Mouse (Mus musculus): ENCODE measurements around the gene Rtl4.
A peak's percentile ranks its signal among the peaks of the same experiment; 100 is the strongest.

The Rtl4 gene

DNA sequence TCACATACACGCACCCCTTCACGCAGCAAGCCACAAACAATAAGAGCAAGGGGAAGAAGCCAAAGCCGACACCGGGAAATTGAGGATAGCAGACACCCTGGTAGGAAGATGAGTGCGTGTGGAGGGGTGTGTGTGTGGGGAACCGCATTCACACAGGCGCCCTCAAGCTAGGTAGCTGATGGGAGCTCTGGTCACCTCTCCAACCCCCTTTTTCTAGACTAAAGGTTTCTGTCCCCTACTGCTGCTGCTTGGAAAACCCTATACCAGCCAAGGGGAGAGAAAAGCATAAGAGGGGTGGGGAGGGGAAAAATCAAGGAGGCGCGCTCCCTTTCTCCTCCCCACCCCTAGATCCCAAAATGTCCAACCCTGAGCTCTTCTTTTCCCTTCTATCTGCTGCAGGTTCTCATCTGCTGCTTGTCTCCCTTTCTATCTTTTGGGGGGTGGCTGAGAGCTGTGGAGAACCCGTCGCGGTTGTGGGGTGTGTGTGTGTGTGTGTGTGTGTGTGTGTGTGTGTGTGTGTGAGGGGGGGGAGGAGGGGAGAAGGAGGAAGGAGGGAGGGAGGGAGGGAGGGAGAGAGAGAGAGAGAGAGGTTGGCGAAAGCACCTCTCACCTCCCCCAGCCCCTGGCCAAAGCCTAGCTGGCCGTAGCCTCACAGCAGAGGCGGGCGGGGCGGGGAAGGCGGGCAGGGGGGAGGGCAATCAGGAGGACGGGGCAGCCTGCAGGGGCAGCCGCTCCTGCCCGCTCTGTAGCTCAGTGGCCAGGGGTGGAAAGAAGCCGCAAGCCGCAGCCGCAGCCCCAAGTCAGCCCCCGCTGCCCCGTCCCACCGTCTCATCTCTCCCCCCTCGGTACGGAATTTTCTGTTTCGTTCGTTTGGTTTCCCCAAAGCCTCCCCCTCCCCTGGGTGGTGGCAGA lies at the start of gene Rtl4:
TSS of gene Rtl4 (plus strand) at position 701 of the 912 bp plus-strand sequence.
- peak; percentile 6 for DNase-seq (ENCODE audit: low spot score)

DNA sequence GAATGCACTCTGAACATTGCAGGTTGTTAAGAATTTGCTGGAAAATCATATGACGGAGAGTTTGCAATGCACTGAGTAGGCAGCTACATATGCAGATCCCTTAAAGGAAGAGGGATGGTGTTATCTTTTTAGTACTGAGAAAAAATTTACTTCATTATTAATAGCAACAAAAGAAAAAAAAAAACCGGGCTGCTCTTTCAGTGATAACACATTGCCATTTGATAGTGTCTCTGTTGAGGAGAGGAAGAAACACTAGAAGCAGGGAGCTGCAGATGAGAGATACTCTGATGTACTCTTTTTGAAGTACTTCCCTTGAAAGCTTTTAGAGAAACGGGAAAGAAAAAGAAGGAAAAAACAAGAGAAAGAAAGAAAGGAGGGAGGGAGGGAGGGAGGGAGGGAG lies 44.0 kb upstream of the Rtl4 start:
- no peak for DNase-seq (ENCODE audit: low spot score)

DNA sequence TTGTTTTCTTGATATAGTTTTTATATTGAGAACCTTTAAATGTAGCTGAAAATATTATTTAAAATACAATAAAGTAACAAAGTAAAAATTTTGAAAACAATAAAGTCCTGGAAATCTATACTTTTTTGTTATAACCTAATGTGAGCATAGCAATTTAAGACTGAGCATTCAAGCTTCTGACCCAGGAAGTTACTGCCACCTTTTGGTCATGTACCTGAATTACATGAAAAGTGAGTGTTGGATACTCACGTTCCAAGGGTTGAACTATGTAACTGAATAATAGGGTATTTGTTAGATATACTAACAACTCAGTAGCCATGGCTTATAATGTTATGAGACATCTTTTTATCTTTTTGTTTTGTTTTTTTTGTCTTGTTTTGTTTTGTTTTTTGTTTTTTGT lies 43.3 kb upstream of the Rtl4 start:
- no peak for DNase-seq (ENCODE audit: low spot score)

DNA sequence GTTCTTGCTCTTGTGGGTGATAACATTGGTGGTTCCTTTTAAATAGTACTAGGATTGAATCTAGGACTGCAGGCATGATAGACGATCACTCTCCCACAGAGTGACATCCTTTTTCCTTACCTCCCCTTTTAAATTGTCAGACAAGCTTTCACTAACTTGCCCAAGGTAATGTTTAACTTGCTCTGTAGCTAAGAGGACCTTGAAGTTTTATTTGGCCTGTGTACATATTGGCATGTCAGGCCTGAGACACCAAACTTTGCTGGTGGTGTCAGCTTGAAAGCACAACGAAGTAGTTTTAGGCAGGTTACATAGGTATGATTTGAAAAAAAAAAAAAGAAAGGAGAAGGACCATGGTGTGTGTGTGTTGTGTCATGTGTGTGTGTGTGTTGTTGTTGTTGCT lies 36.5 kb upstream of the Rtl4 start:
- no peak for DNase-seq (ENCODE audit: low spot score)

DNA sequence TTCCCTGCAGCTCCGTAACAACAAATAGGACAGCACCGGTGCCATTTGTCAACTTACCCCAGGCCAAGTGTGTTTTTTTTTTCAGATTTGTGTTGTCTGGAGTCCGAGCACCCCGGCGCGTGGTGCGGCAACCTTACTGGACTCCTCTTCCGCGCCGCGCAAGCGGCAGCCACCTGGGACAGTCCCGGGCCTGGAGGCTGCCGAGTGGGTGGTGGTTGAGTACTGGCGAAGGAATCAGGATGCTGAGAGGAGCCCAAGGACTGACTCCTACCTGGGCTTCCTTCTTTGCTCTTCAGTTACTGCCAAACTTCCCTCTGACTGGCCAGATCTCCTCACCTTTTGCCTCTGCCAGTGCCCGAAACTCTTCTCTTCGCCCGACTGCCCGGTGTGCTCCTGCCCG lies 965 bp upstream of the Rtl4 start:
- no peak for DNase-seq (ENCODE audit: low spot score)

DNA sequence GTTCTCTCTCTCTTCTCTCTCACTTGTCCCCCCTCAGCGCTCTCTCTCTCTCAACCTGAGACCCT lies 733 bp upstream of the Rtl4 start, which contains the start of gene Trpc5:
TSS of gene Trpc5 (minus strand) at position 39 of the 65 bp plus-strand sequence.
- DNase-seq (ENCODE audit: low spot score): no peak

DNA sequence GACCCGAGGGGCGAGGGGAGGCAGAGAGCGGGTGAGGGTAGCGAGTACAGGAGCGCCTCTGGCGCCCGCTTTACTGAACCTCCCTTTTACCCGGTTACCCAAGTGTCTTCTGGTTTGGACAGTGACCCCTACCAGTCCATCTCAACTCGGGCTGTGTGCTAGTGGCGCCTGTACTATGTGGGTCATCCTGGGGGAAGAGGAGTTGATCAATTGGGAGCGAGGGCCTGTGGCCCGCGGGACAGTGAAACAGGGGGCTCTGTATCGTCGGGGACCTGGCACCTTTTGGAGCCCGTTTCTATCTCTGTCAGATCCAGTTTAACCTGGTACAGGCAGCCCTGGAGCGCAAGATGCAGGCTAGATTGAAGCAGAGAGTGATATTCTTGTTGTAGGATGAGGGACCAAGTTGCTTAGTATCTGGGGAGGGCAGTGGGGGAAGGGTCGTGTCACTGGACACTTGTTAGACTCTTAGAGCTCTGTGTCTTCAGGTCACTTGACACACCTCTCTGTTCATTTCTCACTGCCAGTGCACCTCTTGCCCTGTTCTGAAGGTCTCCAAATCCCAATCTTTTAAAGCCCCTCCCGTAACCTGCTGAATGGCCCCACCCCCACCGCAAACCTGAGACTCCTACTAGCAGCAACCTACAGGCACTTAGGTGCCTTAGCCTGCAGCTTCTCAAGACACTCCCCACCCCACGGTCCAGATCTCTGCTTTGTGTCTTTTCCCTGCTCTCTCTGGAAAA lies 582 bp downstream of the Rtl4 start:
- DNase-seq (ENCODE audit: low spot score): no peak

DNA sequence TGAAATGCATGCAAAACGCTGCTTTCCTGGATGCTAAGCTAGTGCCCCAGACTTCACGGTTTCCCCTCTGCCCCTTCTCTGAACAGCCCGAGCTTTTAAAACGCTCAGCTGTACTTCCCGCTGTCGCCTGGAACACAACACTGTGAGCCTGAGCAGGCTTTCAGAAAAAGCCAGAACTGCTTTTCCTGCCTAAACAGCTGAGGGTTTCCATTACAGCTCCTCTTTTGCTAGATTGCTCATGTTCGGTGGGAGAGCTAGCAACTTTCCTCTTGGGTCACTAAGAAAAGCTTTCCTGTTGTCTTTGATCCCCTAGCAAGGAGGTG lies 1.1 kb downstream of the Rtl4 start:
- peak; percentile 6 for DNase-seq (ENCODE audit: low spot score)

DNA sequence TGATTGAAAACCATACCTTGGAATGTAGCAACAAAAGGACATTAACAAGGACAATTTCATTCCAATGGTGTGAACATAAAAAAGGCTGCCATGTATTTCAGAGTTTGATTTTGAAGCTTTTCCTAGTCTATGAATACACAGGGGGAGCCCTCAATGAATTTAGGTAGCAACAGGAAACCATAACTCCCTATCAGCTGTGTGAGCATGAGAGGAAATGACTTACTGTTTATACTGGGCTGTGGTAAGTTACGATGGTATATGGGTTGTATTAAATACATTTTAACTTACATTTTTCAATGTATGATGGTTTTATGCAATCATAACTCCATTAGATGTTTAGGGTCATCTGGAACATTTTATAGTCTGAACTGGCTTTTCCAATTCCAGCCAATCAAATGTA lies 27.6 kb downstream of the Rtl4 start:
- no peak for DNase-seq (ENCODE audit: low spot score)

DNA sequence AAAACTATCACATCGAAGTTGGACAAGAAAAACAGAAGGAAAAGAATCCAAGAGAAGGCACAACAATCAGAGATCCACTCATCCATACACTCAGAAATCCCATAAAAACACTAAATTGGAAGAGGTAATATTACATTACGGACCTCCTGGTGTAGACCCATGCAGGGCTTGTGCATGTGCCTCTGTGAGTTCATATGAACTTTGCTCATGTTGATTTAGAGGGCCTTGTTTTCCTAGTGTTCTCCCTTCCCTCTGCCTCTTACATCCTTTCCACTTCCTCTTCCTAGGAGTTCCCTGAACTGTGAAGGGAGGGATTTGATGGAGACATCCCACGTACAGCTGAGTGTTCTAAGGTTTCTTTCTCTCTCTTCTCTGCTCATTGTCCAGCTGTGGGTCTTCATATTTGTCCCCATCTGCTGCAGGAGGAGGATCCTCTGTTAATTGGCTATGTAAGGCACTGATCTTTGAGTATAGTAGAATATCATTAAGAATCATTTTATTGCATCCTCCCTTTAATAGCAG lies 58.9 kb downstream of the Rtl4 start:
- no peak for DNase-seq (ENCODE audit: low spot score)

DNA sequence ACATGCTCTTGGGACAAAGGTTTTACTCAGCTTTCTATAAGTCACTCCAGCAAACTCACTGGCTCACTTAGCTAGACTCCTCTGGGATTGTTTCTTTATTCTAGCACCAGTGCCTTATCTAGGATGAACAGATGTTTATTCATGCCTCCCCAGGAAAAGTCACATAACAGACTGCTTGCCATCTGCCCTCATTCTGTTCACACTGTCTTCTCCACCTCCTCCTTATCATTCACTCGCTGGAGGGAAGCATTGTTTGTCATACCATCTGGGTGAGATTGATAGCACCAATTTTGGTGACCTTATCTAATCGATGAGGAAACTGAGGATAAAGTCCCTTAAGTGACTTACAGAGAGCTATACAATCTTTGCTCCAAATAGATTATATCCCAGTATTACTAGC lies 298.3 kb downstream of the Rtl4 start:
- peak; percentile 30 for DNase-seq (ENCODE audit: low spot score)

DNA sequence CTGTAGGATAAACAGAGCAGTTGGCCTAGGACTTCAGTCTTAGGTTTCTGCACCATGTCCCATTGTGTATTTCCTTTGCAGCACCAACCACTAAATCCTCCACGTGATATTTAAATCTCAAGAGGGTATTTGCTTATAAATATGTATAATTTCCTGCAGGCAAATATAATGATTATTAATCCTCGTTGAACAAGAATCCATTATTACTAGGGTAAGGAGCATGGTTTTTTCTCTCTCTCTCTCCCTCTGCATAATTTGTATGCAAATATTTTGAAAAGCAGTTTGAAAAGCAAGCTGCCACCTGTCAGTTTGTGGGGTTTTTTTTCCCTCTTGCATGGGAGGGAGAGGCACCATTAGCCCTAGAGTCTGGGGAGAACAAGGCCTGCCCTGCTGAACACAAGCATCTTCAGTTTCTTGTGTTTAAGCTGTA lies 376.8 kb downstream of the Rtl4 start:
- DNase-seq (ENCODE audit: low spot score): no peak

DNA sequence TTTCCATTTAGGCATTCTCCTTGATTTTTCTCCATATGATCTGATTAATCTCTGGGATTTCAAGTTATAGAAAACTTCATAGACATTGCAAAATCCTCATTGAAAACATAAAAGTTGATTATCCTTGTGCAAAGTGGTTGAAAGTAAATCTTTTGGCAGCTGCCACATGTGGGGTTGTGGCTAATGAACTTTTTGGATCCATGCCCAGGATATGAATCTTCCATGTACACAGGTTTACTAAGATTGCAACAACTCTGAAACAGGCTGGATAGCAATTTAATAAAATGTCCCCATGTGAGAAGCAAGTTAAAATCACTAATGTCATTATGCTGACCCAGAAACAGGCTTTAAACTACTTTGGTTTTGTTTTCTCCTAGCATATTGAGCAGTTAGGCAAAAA lies 401.1 kb downstream of the Rtl4 start:
- no peak for DNase-seq (ENCODE audit: low spot score)

DNA sequence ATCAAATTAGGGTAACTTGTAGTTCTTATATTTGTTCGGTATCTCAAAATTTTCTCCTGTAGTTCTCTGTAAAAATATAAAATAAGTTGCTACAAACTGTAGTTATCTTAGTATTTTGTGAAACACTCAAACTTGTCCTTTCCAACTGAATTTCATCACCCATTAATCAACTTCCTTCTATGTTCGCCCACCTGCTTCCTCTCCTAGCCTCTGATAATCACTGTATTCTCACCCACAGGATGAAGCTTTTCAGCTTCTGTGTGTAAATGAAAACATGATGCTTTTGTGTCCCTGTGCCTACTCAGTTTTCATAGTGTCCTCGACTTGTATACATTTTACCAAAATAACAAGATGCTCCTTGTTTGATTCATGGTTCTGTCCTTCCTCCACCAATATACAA lies 401.7 kb downstream of the Rtl4 start:
- no peak for DNase-seq (ENCODE audit: low spot score)

DNA sequence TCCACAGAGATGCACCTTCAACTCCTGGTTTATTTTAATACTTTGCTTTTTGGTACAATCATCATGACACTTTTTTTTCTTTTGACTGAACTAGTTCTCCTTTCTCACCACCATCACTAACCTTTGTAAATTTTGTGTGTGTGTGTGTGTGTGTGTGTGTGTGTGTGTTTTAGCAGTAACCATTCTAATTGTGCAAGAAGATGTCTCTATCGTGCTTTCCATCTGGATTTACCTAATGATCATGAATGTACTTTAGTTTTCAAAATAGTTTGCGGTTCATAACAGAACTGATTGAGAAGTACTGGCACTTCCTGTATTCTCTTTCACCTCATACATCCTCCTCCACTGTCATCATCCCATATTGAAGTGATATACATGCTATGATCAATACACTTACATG lies 402.3 kb downstream of the Rtl4 start:
- no peak for DNase-seq (ENCODE audit: low spot score)

All from layer of hippocampus, adult 11-12 months (tissue).